Mouse (Mus musculus): ENCODE data around the gene Dctn3.

DNA sequence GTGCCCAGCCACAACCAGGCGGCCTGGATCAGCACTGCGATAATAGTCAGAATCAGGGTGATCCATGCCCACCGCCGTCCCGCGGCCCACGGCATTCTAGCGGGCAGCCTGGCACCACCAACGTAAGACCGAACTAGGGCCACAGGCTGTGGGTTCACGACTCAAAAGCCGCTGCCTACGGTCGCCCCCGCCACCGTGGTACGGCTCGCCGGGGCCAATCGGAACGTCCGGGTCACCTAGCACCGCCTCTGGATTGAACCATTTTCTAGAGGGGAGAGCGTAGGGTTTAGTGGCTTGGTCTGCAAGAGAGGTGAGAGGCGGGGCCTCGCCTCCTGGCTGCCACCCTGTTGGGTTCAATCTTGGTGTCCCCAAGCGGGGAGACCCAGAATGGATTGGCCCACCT is 18.2 kb upstream of the Dctn3 start:
- TF ChIP-seq POLR2A (IDR thresholded peaks at IDR 0.05; ENCODE audit: extremely low read depth, insufficient read depth, low read length) (peak; percentile 97), CTCF (IDR thresholded peaks at IDR 0.05; ENCODE audit: low read depth, low read length) (no peak)
